Mouse (Mus musculus) adrenal gland, adult 8-10 months (tissue): Measurements from ENCODE around the gene Edaradd. TPM values are rescaled to one million over a fixed set of nuclear protein-coding genes. Genes with fewer than 3 reads are reported as not detected.
"Not testable (repeated sequence)": the region's sequence is repeated elsewhere in the genome, so short reads cannot be mapped to it uniquely, and the experiment has no call there.

Experiments used
- DNase-seq: peaks from one replicate; pipeline ENCODE4 v3.0.0; 2022
- total RNA-seq, 4 experiments: library from RNA; stranded (reverse); gene quantifications; 2 replicates each; pipeline ENCODE4 v1.2.4; 2022

Edaradd gene
- total RNA-seq, 4 experiments from 2014 or later, result 0.06 to 0.24 (median 0.08) TPM

GRCm38 (mm10) chr13:12511189-12511965, 8.9 kb downstream of the Edaradd start:
- no peak for DNase-seq

GRCm38 (mm10) chr13:12510032-12510431, 10.2 kb downstream of the Edaradd start:
- no peak for DNase-seq

- no peak for DNase-seq
These were observed 12.8 kb downstream of the Edaradd start for GRCm38 (mm10) chr13:12507426-12507825.

- no peak for DNase-seq
These were observed 14.9 kb downstream of the Edaradd start for GRCm38 (mm10) chr13:12505359-12505758.

GRCm38 (mm10) chr13:12503238-12503751, 16.9 kb downstream of the Edaradd start:
- no peak for DNase-seq

GRCm38 (mm10) chr13:12502665-12503237, 17.5 kb downstream of the Edaradd start:
- no peak for DNase-seq

GRCm38 (mm10) chr13:12499107-12499506, 21.1 kb downstream of the Edaradd start:
- DNase-seq, result no peak

- no peak for DNase-seq
These were observed 22.4 kb downstream of the Edaradd start for GRCm38 (mm10) chr13:12497809-12498208.

GRCm38 (mm10) chr13:12494750-12495149, 25.5 kb downstream of the Edaradd start:
- no peak for DNase-seq

GRCm38 (mm10) chr13:12492515-12492914, 27.7 kb downstream of the Edaradd start:
- DNase-seq, result no peak

GRCm38 (mm10) chr13:12485640-12486039, 34.6 kb downstream of the Edaradd start:
- DNase-seq, result no peak

GRCm38 (mm10) chr13:12485197-12485596, 35.0 kb downstream of the Edaradd start:
- no peak for DNase-seq

- no peak for DNase-seq
These were observed 40.4 kb downstream of the Edaradd start for GRCm38 (mm10) chr13:12479802-12480201.

- no peak for DNase-seq
These were observed 41.9 kb downstream of the Edaradd start for GRCm38 (mm10) chr13:12478301-12478700.

- no peak for DNase-seq
These were observed 43.4 kb downstream of the Edaradd start for GRCm38 (mm10) chr13:12476886-12477285.

GRCm38 (mm10) chr13:12475239-12475638, 45.0 kb downstream of the Edaradd start:
- no peak for DNase-seq

GRCm38 (mm10) chr13:12473724-12474378, 46.4 kb downstream of the Edaradd start:
- peak; percentile 30 for DNase-seq

- DNase-seq, result no peak
These were observed 51.8 kb downstream of the Edaradd start for GRCm38 (mm10) chr13:12468488-12468887.

GRCm38 (mm10) chr13:12464844-12465243, 55.4 kb downstream of the Edaradd start, which contains the start of gene Lgals8:
Lgals8 (minus strand) TSS chr13:12464944.
- DNase-seq, result no peak

GRCm38 (mm10) chr13:12464159-12464558, 56.1 kb downstream of the Edaradd start:
- DNase-seq, result not testable (repeated sequence)

GRCm38 (mm10) chr13:12462623-12463022, 57.6 kb downstream of the Edaradd start:
- no peak for DNase-seq

GRCm38 (mm10) chr13:12461730-12462119, 58.5 kb downstream of the Edaradd start:
- no peak for DNase-seq
